Mouse (Mus musculus) brain, adult 2 months (tissue): ENCODE measurements around the gene Fndc10.
"Not testable (repeated sequence)": the region's sequence is repeated elsewhere in the genome, so short reads cannot be mapped to it uniquely, and the experiment has no call there.

ENCODE experiments used
- DNase-seq: peaks from one replicate; pipeline ENCODE4 v3.0.0; 2011; ENCODE audit warnings: low read depth, low spot score

The Fndc10 gene

GRCm38 (mm10) chr4:155735788-155736187 lies 41.6 kb downstream of the Fndc10 start:
- peak; percentile 42 for DNase-seq

GRCm38 (mm10) chr4:155736421-155736820 lies 42.3 kb downstream of the Fndc10 start:
- DNase-seq, result peak; percentile 26

DNA sequence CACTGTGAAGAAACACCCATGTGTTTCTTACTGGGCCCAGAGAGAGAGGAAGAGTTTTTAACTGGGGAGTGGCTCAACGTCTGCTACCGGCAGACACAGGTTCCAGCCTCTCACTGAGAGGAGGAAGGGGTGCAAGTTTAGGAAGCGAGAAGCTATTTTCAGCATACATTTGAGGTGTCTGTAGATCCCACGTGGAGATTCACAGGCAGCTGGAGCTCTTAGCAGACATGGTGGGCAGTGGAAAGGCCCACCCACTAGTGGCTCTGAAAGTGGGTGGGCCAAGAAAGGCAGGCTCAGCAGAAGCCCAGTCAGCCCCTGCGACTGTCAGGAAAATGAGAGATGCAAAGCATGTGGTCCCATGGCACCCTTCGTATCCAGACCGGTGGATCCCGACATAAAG lies 44.1 kb downstream of the Fndc10 start:
- peak; percentile 83 for DNase-seq

DNA sequence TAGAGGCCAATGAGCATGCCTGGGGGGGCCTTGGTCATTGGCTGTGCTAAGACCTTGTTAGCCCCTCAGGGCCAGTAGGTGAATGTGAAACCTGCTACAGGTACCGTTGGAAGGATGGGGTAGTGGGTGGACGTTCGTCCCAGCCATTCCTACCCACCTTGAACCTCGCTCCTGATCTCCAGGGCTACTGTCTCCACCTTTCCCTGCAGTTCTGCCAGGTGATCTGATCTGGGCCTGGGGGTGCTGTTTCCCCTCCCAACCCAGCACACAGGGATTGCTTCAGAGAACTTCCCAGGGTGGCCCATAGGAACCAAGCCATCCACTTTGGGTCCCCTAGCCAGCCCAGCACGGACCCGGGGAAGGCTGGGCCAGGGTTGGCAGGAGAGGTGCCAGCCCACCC lies 45.0 kb downstream of the Fndc10 start:
- no peak for DNase-seq

GRCm38 (mm10) chr4:155739741-155740636 lies 45.8 kb downstream of the Fndc10 start:
- DNase-seq, result peak; percentile 86

- not testable (repeated sequence) for DNase-seq
Observed at GRCm38 (mm10) chr4:155740681-155741080, 46.5 kb downstream of the Fndc10 start.

GRCm38 (mm10) chr4:155742684-155743083 lies 48.5 kb downstream of the Fndc10 start:
- no peak for DNase-seq

DNA sequence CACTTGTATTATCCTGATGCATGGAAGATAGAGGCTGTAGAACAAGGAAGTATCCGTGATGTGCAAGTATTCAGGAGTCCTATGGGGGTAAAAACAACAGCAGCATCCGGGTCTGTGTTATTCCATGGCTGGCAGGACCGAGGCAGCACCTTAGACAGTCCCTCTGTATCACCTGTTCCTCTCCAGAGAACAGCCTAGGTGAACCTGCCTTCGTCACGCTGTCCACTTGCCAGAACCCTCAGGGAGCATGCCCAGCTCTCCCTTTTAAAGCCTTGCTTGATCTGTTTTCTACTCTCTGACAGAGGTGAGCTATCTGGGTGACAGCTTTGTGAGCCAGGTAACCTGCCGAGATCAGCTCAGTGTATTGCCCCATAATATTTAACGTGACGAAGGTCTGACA lies 50.3 kb downstream of the Fndc10 start:
- DNase-seq, result peak; percentile 68

- DNase-seq, result no peak
Observed at GRCm38 (mm10) chr4:155745136-155745535, 51.0 kb downstream of the Fndc10 start.
